29 mouse cellular contexts compared by ENCODE assay signal in the genomic region with DNA sequence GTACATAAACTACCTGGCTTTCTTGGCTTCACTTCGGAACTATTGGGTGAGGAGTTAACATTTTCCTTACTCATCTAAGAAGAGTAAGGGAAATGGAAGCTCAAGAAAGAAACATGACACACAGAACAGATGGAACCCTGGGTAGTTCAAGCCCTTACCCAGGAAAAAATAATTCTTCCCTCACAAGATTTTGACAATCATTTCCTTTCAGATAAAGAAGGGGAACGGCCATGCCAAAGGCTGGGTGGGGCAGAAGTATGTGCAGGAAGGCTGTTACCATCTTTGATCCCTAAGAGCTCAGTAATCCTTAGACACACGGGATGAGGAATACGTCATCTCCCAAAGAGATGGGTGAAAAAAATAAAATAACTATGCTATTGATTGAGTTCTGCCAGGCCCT.
"Had no signal": no experiment of that assay in that cellular context is flagged by ENCODE, and none has a peak within 500 bp of the region (broad histone marks: within the 10 kb centered on the region; RNA-seq: fewer than 3 reads in every experiment).

No protein-coding gene starts in this region.

- H3K9ac ChIP-seq: limb, embryonic 12.5 days; limb, embryonic 13.5 days; limb, embryonic 15.5 days; liver, embryonic 12.5 days; liver, embryonic 13.5 days; liver, embryonic 14.5 days; liver, embryonic 15.5 days; liver, postnatal 0 days; lung, embryonic 14.5 days; lung, embryonic 15.5 days; midbrain, embryonic 12.5 days; midbrain, embryonic 13.5 days; midbrain, embryonic 15.5 days; neural tube, embryonic 12.5 days had no signal

- H3K36me3 ChIP-seq: limb, embryonic 10.5 days; limb, embryonic 12.5 days; limb, embryonic 13.5 days; limb, embryonic 15.5 days; liver, embryonic 12.5 days; liver, embryonic 13.5 days; liver, embryonic 15.5 days; lung, embryonic 15.5 days; midbrain, embryonic 10.5 days; midbrain, embryonic 12.5 days; midbrain, embryonic 13.5 days; midbrain, embryonic 15.5 days; neural tube, embryonic 12.5 days had no signal

- H3K4me3 ChIP-seq: limb, embryonic 10.5 days; limb, embryonic 12.5 days; limb, embryonic 13.5 days; limb, embryonic 15.5 days; liver, embryonic 12.5 days; liver, embryonic 13.5 days; liver, embryonic 15.5 days; lung, embryonic 15.5 days; megakaryocyte, embryonic 14.5 days; midbrain, embryonic 10.5 days; midbrain, embryonic 12.5 days; midbrain, embryonic 13.5 days; midbrain, embryonic 15.5 days; myocyte; neural tube, embryonic 12.5 days had no signal

- ATAC-seq: liver, embryonic 12.5 days; liver, postnatal 0 days; lung, postnatal 0 days; midbrain, embryonic 13.5 days; midbrain, embryonic 15.5 days; midbrain, embryonic 16.5 days had no signal

- H3K27ac ChIP-seq: limb, embryonic 10.5 days; limb, embryonic 12.5 days; limb, embryonic 13.5 days; limb, embryonic 15.5 days; liver, embryonic 12.5 days; liver, embryonic 13.5 days; liver, embryonic 14.5 days; liver, embryonic 15.5 days; lung, embryonic 15.5 days; macrophage; midbrain, embryonic 10.5 days; midbrain, embryonic 12.5 days; midbrain, embryonic 13.5 days; midbrain, embryonic 15.5 days; neural tube, embryonic 12.5 days had no signal

- H3K9me3 ChIP-seq: limb, embryonic 10.5 days; limb, embryonic 12.5 days; limb, embryonic 13.5 days; limb, embryonic 15.5 days; liver, embryonic 12.5 days; liver, embryonic 13.5 days; liver, embryonic 15.5 days; lung, embryonic 15.5 days; megakaryocyte, embryonic 14.5 days; midbrain, embryonic 10.5 days; midbrain, embryonic 12.5 days; midbrain, embryonic 13.5 days; midbrain, embryonic 15.5 days; neural tube, embryonic 12.5 days had no signal

- H3K4me1 ChIP-seq: limb, embryonic 10.5 days; limb, embryonic 12.5 days; limb, embryonic 13.5 days; limb, embryonic 15.5 days; lung, embryonic 15.5 days; midbrain, embryonic 10.5 days; midbrain, embryonic 12.5 days; midbrain, embryonic 13.5 days; midbrain, embryonic 15.5 days; neural tube, embryonic 12.5 days had no signal

- DNase-seq: left cerebral cortex, postnatal 4 days; liver; liver, embryonic 13.5 days; liver, postnatal 0 days; lung, adult 18-20 months; lung, adult 2 months; lung, embryonic 14.5 days; lung, postnatal 10 days; lung, postnatal 36 days; lung, postnatal 4 days; midbrain, embryonic 14.5 days had no signal

- H3K27me3 ChIP-seq: limb, embryonic 12.5 days; limb, embryonic 13.5 days; limb, embryonic 15.5 days; liver, embryonic 12.5 days; liver, embryonic 13.5 days; liver, embryonic 15.5 days; lung, embryonic 15.5 days; megakaryocyte, embryonic 14.5 days; midbrain, embryonic 12.5 days; midbrain, embryonic 13.5 days; midbrain, embryonic 15.5 days; neural tube, embryonic 12.5 days had no signal
